Mouse (Mus musculus) liver, postnatal 0 days (tissue): Measurements from ENCODE around the gene Adarb2.

Experiments
- CTCF ChIP-seq: sonication (generic); IDR thresholded peaks from 2 replicates; pipeline ENCODE4 v1.5.1; 2016; ENCODE audit warnings: antibody characterized with exemption, low read depth
- EP300 ChIP-seq: IDR thresholded peaks from 2 replicates; pipeline ENCODE4 v1.6.1; 2016; ENCODE audit warnings: antibody characterized with exemption, low read depth, mild to moderate bottlenecking

GRCm38 (mm10) chr13:8352952-8353351 lies 150.3 kb downstream of the Adarb2 start:
- no peak for TF ChIP-seq CTCF
- TF ChIP-seq EP300: no peak
